Mouse (Mus musculus) hindbrain, postnatal 0 days (tissue): Measurements from ENCODE around the gene Rhobtb3. TPM values are rescaled to one million over a fixed set of nuclear protein-coding genes. Genes with fewer than 3 reads are reported as not detected.

Source experiments
- ATAC-seq: fragments of 200-750 bp; cut with Nextera tagmentation; 2 replicates; pipeline ENCODE4 v1.8.0; 2017; ENCODE audit warnings: mild to moderate bottlenecking, moderate TSS enrichment, moderate library complexity
- DNase-seq: peaks from one replicate; pipeline ENCODE4 v3.0.0-alpha.2; 2015; ENCODE audit warnings: low spot score
- H3K27ac ChIP-seq: fragments of 300-500 bp; sonication (generic); 2 replicates; pipeline ENCODE4 v1.5.1; 2014; ENCODE audit warnings: mild to moderate bottlenecking
- H3K27me3 ChIP-seq: fragments of 300-500 bp; sonication (generic); 2 replicates; pipeline ENCODE4 v1.6.1; 2014; ENCODE audit warnings: low read length, mixed read lengths; ENCODE audit not compliant: insufficient read depth
- H3K36me3 ChIP-seq: fragments of 300-500 bp; sonication (generic); 2 replicates; pipeline ENCODE4 v1.6.1; 2014; ENCODE audit warnings: low read length, mixed read lengths; ENCODE audit not compliant: insufficient read depth
- H3K4me1 ChIP-seq: fragments of 300-500 bp; sonication (generic); 2 replicates; pipeline ENCODE4 v1.6.1; 2014; ENCODE audit warnings: antibody characterized with exemption, low read length, mixed read lengths; ENCODE audit not compliant: insufficient read depth
- H3K4me2 ChIP-seq: fragments of 300-500 bp; sonication (generic); 2 replicates; pipeline ENCODE4 v1.6.1; 2014; ENCODE audit warnings: low read depth, mild to moderate bottlenecking, low read length, moderate library complexity, mixed read lengths
- H3K4me3 ChIP-seq: fragments of 300-500 bp; sonication (generic); 2 replicates; pipeline ENCODE4 v1.5.1; 2014; ENCODE audit warnings: low read length
- H3K9ac ChIP-seq: fragments of 300-500 bp; sonication (generic); replicated peaks from 2 replicates; pipeline ENCODE4 v1.6.1; 2014; ENCODE audit warnings: mild to moderate bottlenecking, low read length, moderate library complexity, mixed read lengths
- H3K9me3 ChIP-seq: fragments of 300-500 bp; sonication (generic); 2 replicates; pipeline ENCODE4 v1.6.1; 2016; ENCODE audit warnings: low read length, mixed read lengths
- CTCF ChIP-seq: IDR thresholded peaks from 2 replicates; pipeline ENCODE4 v1.5.1; 2016; ENCODE audit warnings: antibody characterized with exemption, control low read depth, low read depth
- WGBS: fragments of 180-500 bp; shearing (Covaris S2); extraction: QIAGEN DNeasy Blood & Tissue Kit; methylation state at CpG from one replicate; pipeline ENCODE4 v1.1.7; 2014; 5-methylcytosine and 5-hydroxymethylcytosine counted together
- polyA plus RNA-seq: library from polyadenylated mRNA; unstranded; fragments of >200 nt; fragmentation: Nextera tagmentation; extraction: Ambion mirVana; gene quantifications from 2 replicates; pipeline ENCODE4 v1.2.1, GENCODE M21; 2015
- total RNA-seq: library from RNA; depleted of rRNA; stranded (reverse); fragments of >200 nt; gene quantifications from 2 replicates; pipeline ENCODE4 v1.2.3, GENCODE M21; 2014; rRNA removed

The Rhobtb3 gene
- 30.8 and 34.9 TPM in 2 replicates for total RNA-seq
- polyA plus RNA-seq: 14.1 and 14.2 TPM in 2 replicates

GRCm38 (mm10) chr13:75943189-75944043 is at the start of gene Rhobtb3:
TSS of gene Rhobtb3 (minus strand) at chr13:75943925.
- H3K36me3 ChIP-seq: peaks cover 6% of the 10 kb centered on the region; the same call in 1 of the 2 replicates
- peak within 1 kb of the TSS; percentile 72 for H3K4me2 ChIP-seq
- peak within 1 kb of the TSS; percentile 97 for H3K27ac ChIP-seq
- no peaks in the 10 kb centered on the region for H3K9me3 ChIP-seq
- H3K9ac ChIP-seq: peak within 1 kb of the TSS; percentile 91
- H3K27me3 ChIP-seq: no peaks in the 10 kb centered on the region
- ATAC-seq: peak; percentile 90
- 2% methylated on average over 103 of the region's 110 CpGs for WGBS
- no peaks in the 10 kb centered on the region; the same call in 1 of the 2 replicates for H3K4me1 ChIP-seq
- DNase-seq: peak; percentile 81
- no peak; the same call in 1 of the 2 replicates for TF ChIP-seq CTCF
- H3K4me3 ChIP-seq: peak within 1 kb of the TSS; percentile 82

GRCm38 (mm10) chr13:75992169-75993028 is 48.7 kb upstream of the Rhobtb3 start:
- H3K27ac ChIP-seq: no peak overlapping the region
- no peak for TF ChIP-seq CTCF
- H3K9me3 ChIP-seq: no peaks in the 10 kb centered on the region; the same call in 1 of the 2 replicates
- ATAC-seq: peak; percentile 72
- no peak overlapping the region for H3K4me3 ChIP-seq
- H3K4me1 ChIP-seq: no peaks in the 10 kb centered on the region
- H3K9ac ChIP-seq: no peak overlapping the region
- H3K36me3 ChIP-seq: no peaks in the 10 kb centered on the region
- H3K27me3 ChIP-seq: no peaks in the 10 kb centered on the region
- DNase-seq: peak; percentile 69
- 30% methylated on average over 9 of the region's 9 CpGs for WGBS
- H3K4me2 ChIP-seq: no peak overlapping the region

- 87% methylated on average over 1 of the region's 1 CpGs for WGBS
- no peak for TF ChIP-seq CTCF
- peak; percentile 38; the same call in 1 of the 2 replicates for ATAC-seq
Observed at GRCm38 (mm10) chr13:75988096-75988495, 44.4 kb upstream of the Rhobtb3 start.

GRCm38 (mm10) chr13:75981901-75982300 is 38.2 kb upstream of the Rhobtb3 start:
- no peak overlapping the region for H3K4me2 ChIP-seq
- ATAC-seq (no peak), DNase-seq (no peak)
- no peaks in the 10 kb centered on the region for H3K27me3 ChIP-seq
- no peaks in the 10 kb centered on the region for H3K36me3 ChIP-seq
- H3K4me3 ChIP-seq: no peak overlapping the region
- H3K9ac ChIP-seq: no peak overlapping the region
- no peaks in the 10 kb centered on the region for H3K9me3 ChIP-seq
- TF ChIP-seq CTCF: peak; percentile 24; the same call in 1 of the 2 replicates
- no peak overlapping the region for H3K27ac ChIP-seq
- no peaks in the 10 kb centered on the region for H3K4me1 ChIP-seq

More at GRCm38 (mm10) chr13:75988096-75988495, 44.4 kb upstream of the Rhobtb3 start:
- Histone ChIP-seq H3K4me3 (no peak overlapping the region), H3K9me3 (no peaks in the 10 kb centered on the region), H3K9ac (no peak overlapping the region), H3K27ac (no peak overlapping the region), H3K4me2 (no peak overlapping the region), H3K36me3 (no peaks in the 10 kb centered on the region), H3K27me3 (no peaks in the 10 kb centered on the region), H3K4me1 (no peaks in the 10 kb centered on the region)
- DNase-seq: peak; percentile 3

- 89% methylated on average over 2 of the region's 2 CpGs for WGBS
Observed at GRCm38 (mm10) chr13:75976649-75977048, 32.9 kb upstream of the Rhobtb3 start.

GRCm38 (mm10) chr13:75976218-75976617 is 32.5 kb upstream of the Rhobtb3 start:
- TF ChIP-seq CTCF: no peak
- WGBS: 94% methylated on average over 2 of the region's 2 CpGs
- no peak overlapping the region for H3K4me2 ChIP-seq
- ATAC-seq (no peak), DNase-seq (no peak)
- no peaks in the 10 kb centered on the region for H3K9me3 ChIP-seq
- H3K27me3 ChIP-seq: no peaks in the 10 kb centered on the region
- H3K27ac ChIP-seq: no peak overlapping the region
- no peak overlapping the region for H3K4me3 ChIP-seq
- no peak overlapping the region for H3K9ac ChIP-seq
- H3K4me1 ChIP-seq: no peaks in the 10 kb centered on the region
- H3K36me3 ChIP-seq: no peaks in the 10 kb centered on the region

More at GRCm38 (mm10) chr13:75976649-75977048, 32.9 kb upstream of the Rhobtb3 start:
- Histone ChIP-seq H3K27ac (no peak overlapping the region), H3K4me1 (no peaks in the 10 kb centered on the region), H3K27me3 (no peaks in the 10 kb centered on the region), H3K36me3 (no peaks in the 10 kb centered on the region), H3K4me2 (no peak overlapping the region), H3K9me3 (no peaks in the 10 kb centered on the region), H3K4me3 (no peak overlapping the region), H3K9ac (no peak overlapping the region)
- no peak for TF ChIP-seq CTCF
- no peak for ATAC-seq
- DNase-seq: no peak
